In genomic region chr16:30397127-30398057, GRCm38 (mm10) we compare ENCODE assay signal across 8 mouse cellular contexts. TPM values are rescaled to one million over a fixed set of nuclear protein-coding genes. Genes with fewer than 3 reads are reported as not detected.
DNase-seq lines count a peak whose midpoint lies in the region; ATAC-seq and TF ChIP-seq lines count a peak whose summit lies in the region.

No protein-coding gene starts in this region.

- H3K4me3 ChIP-seq in hindbrain, postnatal 0 days (ENCODE audit: low read length): no peak overlapping the region
- H3K4me3 ChIP-seq in hindbrain, embryonic 14.5 days (replicated peaks; ENCODE audit: low read length): no peak overlapping the region
- no peak overlapping the region for H3K4me3 ChIP-seq in left cerebral cortex, adult 2 months

- H3K36me3 ChIP-seq in hindbrain, postnatal 0 days (ENCODE audit: insufficient read depth, low read length): no peaks in the 10 kb centered on the region
- no peaks in the 10 kb centered on the region for H3K36me3 ChIP-seq in hindbrain, embryonic 14.5 days (replicated peaks; ENCODE audit: control insufficient read depth, insufficient read depth)

- H3K4me2 ChIP-seq in hindbrain, postnatal 0 days (ENCODE audit: low read depth, low read length): no peak overlapping the region
- no peak overlapping the region for H3K4me2 ChIP-seq in hindbrain, embryonic 14.5 days (replicated peaks)

- no peaks in the 10 kb centered on the region for H3K9me3 ChIP-seq in hindbrain, postnatal 0 days (ENCODE audit: low read length)
- H3K9me3 ChIP-seq in hindbrain, embryonic 14.5 days (ENCODE audit: control insufficient read depth, low read length): no peaks in the 10 kb centered on the region

- no peak for DNase-seq in hindbrain, postnatal 0 days (ENCODE audit: low spot score)
- DNase-seq in hindbrain, embryonic 14.5 days (ENCODE audit: low spot score): no peak
- DNase-seq in gastrocnemius, adult 8-10 months (ENCODE audit: low spot score in 2 of 2): peak; percentile 46 to 51
- DNase-seq in kidney, postnatal 10 days: peak; percentile 32
- DNase-seq in left cerebral cortex, adult 2 months (ENCODE audit: extremely low spot score in 1 of 2, low spot score in 2 of 2): no peak
- no peak for DNase-seq in spleen, postnatal 10 days (ENCODE audit: low spot score in 2 of 2)

- H3K27me3 ChIP-seq in hindbrain, postnatal 0 days (ENCODE audit: insufficient read depth, low read length): no peaks in the 10 kb centered on the region
- H3K27me3 ChIP-seq in hindbrain, embryonic 14.5 days (ENCODE audit: control insufficient read depth, insufficient read depth, low read length): no peaks in the 10 kb centered on the region

- no peak for ATAC-seq in hindbrain, postnatal 0 days
- no peak for ATAC-seq in hindbrain, embryonic 14.5 days (ENCODE audit: low FRiP score)
- ATAC-seq in monocyte, adult 5-6 weeks (replicated peaks; ENCODE audit: insufficient number of reproducible peaks, low FRiP score, low TSS enrichment, poor library complexity, severe bottlenecking): 0 out of 2 replicates have a peak, but pooled peaks have one; percentile 31
- ATAC-seq in granulocyte monocyte progenitor cell, adult 5-6 weeks (replicated peaks; ENCODE audit: poor library complexity, severe bottlenecking): no peak

- no peak for TF ChIP-seq CTCF in hindbrain, postnatal 0 days (IDR thresholded peaks at IDR 0.05; ENCODE audit: low read depth)
- TF ChIP-seq CTCF in left cerebral cortex, adult 2 months (IDR thresholded peaks at IDR 0.05): no peak

- no peaks in the 10 kb centered on the region for H3K4me1 ChIP-seq in hindbrain, postnatal 0 days (ENCODE audit: insufficient read depth, low read length)
- no peaks in the 10 kb centered on the region for H3K4me1 ChIP-seq in hindbrain, embryonic 14.5 days (replicated peaks; ENCODE audit: control insufficient read depth, insufficient read depth, low read length)

- intact Hi-C loops in left cerebral cortex, adult 2 months (cut with DNase I): no loop called here

- 0 out of 2 replicates have a peak overlapping the region, but pooled peaks have one; percentile 51 for H3K27ac ChIP-seq in hindbrain, postnatal 0 days
- no peak overlapping the region for H3K27ac ChIP-seq in hindbrain, embryonic 14.5 days
- H3K27ac ChIP-seq in left cerebral cortex, adult 2 months: no peak overlapping the region

- no peak overlapping the region for H3K9ac ChIP-seq in hindbrain, postnatal 0 days (replicated peaks; ENCODE audit: low read length)
- no peak overlapping the region for H3K9ac ChIP-seq in hindbrain, embryonic 14.5 days

- WGBS in hindbrain, postnatal 0 days: 51% methylated on average over 15 of the region's 15 CpGs
- 63% methylated on average over 15 of the region's 15 CpGs for WGBS in hindbrain, embryonic 14.5 days

RNA-seq across cellular contexts. Expression of gene Atp13a3, which starts 8.4 kb away (rescaled TPM):
- total RNA-seq in hindbrain, postnatal 0 days (2014; rRNA removed): 19.7 and 30.8 TPM in 2 replicates
- polyA plus RNA-seq in hindbrain, postnatal 0 days (2015; fragmentation: Nextera tagmentation; extraction: Ambion mirVana): 7.0 and 7.1 TPM in 2 replicates
- 12.3 and 13.4 TPM in 2 replicates for polyA plus RNA-seq in hindbrain, embryonic 14.5 days (2014; fragmentation: Nextera tagmentation; extraction: Ambion mirVana)
- total RNA-seq in gastrocnemius, adult 8-10 months (2022): 10 to 100 TPM; 30.2 to 43.7 (median 36.2) TPM
- 54.6 to 83.2 TPM (median 70.1 TPM) in 3 replicates for total RNA-seq in monocyte, adult 5-6 weeks (2017)
- 10 to 100 TPM; 71.3 to 73.7 TPM for total RNA-seq in left cerebral cortex, adult 2 months (2021)
- 87.1 and 94.5 TPM in 2 replicates for total RNA-seq in granulocyte monocyte progenitor cell, adult 5-6 weeks (2014; fragmentation: Nextera tagmentation)
- total RNA-seq in granulocyte monocyte progenitor cell, adult 5-6 weeks (2017): 74.9 and 93.0 TPM in 2 replicates

Comparison
In these comparisons a context has a peak if more than half of its experiments do, and no peak if none do; other contexts are left out.
1. DNase-seq: peak in gastrocnemius, adult 8-10 months (2 of 2) and kidney, postnatal 10 days (single experiment); none in hindbrain, postnatal 0 days (single experiment), hindbrain, embryonic 14.5 days (single experiment), left cerebral cortex, adult 2 months (0 of 2) and spleen, postnatal 10 days (0 of 2).